Mouse (Mus musculus) ES-Bruce4 (cell line): ENCODE measurements around the gene Gimap9.

Experiments
- CTCF ChIP-seq: IDR thresholded peaks from one replicate; pipeline ENCODE4 v1.8.1; 2011; ENCODE audit warnings: low read depth, low read length
- EP300 ChIP-seq: IDR thresholded peaks from 2 replicates; pipeline ENCODE4 v1.6.1; 2011; ENCODE audit warnings: low read depth, low read length; ENCODE audit not compliant: insufficient read depth
- POLR2A ChIP-seq: IDR thresholded peaks from one replicate; pipeline ENCODE4 v1.8.1; 2011; ENCODE audit warnings: low read length; ENCODE audit not compliant: insufficient read depth

- no peak for TF ChIP-seq CTCF
- no peak for TF ChIP-seq POLR2A
- no peak for TF ChIP-seq EP300
Observed at GRCm38 (mm10) chr6:48725476-48725875, 49.5 kb downstream of the Gimap9 start.
